Mouse (Mus musculus): Measurements from ENCODE around the gene Rhcg.

Rhcg gene

GRCm38 (mm10) chr7:79602006-79602405 lies 15.5 kb downstream of the Rhcg start:
- no peak for DNase-seq (ENCODE audit: low read depth, low spot score)

- DNase-seq (ENCODE audit: low read depth, low spot score) = no peak
These were observed 17.3 kb downstream of the Rhcg start for GRCm38 (mm10) chr7:79600122-79600521.

GRCm38 (mm10) chr7:79594854-79595253 lies 22.6 kb downstream of the Rhcg start:
- DNase-seq (ENCODE audit: low read depth, low spot score) = peak; percentile 65

GRCm38 (mm10) chr7:79591812-79592731 lies 25.4 kb downstream of the Rhcg start:
- DNase-seq (ENCODE audit: low read depth, low spot score) = no peak

- no peak for DNase-seq (ENCODE audit: low read depth, low spot score)
These were observed 26.8 kb downstream of the Rhcg start for GRCm38 (mm10) chr7:79590560-79591110.

GRCm38 (mm10) chr7:79589763-79590559 lies 27.5 kb downstream of the Rhcg start:
- no peak for DNase-seq (ENCODE audit: low read depth, low spot score)

- peak; percentile 12 for DNase-seq (ENCODE audit: low read depth, low spot score)
These were observed 29.2 kb downstream of the Rhcg start for GRCm38 (mm10) chr7:79588284-79588683.

- DNase-seq (ENCODE audit: low read depth, low spot score) = no peak
These were observed 38.6 kb downstream of the Rhcg start for GRCm38 (mm10) chr7:79578851-79579241.

GRCm38 (mm10) chr7:79577931-79578850 lies 39.3 kb downstream of the Rhcg start:
- no peak for DNase-seq (ENCODE audit: low read depth, low spot score)

GRCm38 (mm10) chr7:79577096-79577874 lies 40.2 kb downstream of the Rhcg start:
- no peak for DNase-seq (ENCODE audit: low read depth, low spot score)

GRCm38 (mm10) chr7:79576659-79577058 lies 40.8 kb downstream of the Rhcg start:
- peak; percentile 61 for DNase-seq (ENCODE audit: low read depth, low spot score)

GRCm38 (mm10) chr7:79572191-79572818 lies 45.2 kb downstream of the Rhcg start:
- DNase-seq (ENCODE audit: low read depth, low spot score) = no peak

GRCm38 (mm10) chr7:79568937-79569535 lies 48.4 kb downstream of the Rhcg start:
- no peak for DNase-seq (ENCODE audit: low read depth, low spot score)

- no peak for DNase-seq (ENCODE audit: low read depth, low spot score)
These were observed 49.2 kb downstream of the Rhcg start for GRCm38 (mm10) chr7:79568212-79568611.

GRCm38 (mm10) chr7:79563675-79564074 lies 53.8 kb downstream of the Rhcg start:
- DNase-seq (ENCODE audit: low read depth, low spot score) = no peak

- peak; percentile 7 for DNase-seq (ENCODE audit: low read depth, low spot score)
These were observed 55.1 kb downstream of the Rhcg start for GRCm38 (mm10) chr7:79562385-79562784.

- DNase-seq (ENCODE audit: low read depth, low spot score) = no peak
These were observed 58.8 kb downstream of the Rhcg start for GRCm38 (mm10) chr7:79558698-79559097.

GRCm38 (mm10) chr7:79557728-79558221 lies 59.7 kb downstream of the Rhcg start:
- no peak for DNase-seq (ENCODE audit: low read depth, low spot score)

GRCm38 (mm10) chr7:79555368-79556034 lies 62.0 kb downstream of the Rhcg start:
- DNase-seq (ENCODE audit: low read depth, low spot score) = no peak

All from A20 (cell line).